Mouse (Mus musculus) forebrain, postnatal 0 days (tissue): ENCODE data around the gene Atp5j. TPM values are rescaled to one million over a fixed set of nuclear protein-coding genes. Genes with fewer than 3 reads are reported as not detected.

Experiments used
- ATAC-seq: fragments of 200-750 bp; cut with Nextera tagmentation; 2 replicates; pipeline ENCODE4 v1.8.0; 2017; ENCODE audit warnings: mild to moderate bottlenecking, moderate library complexity
- DNase-seq: peaks from one replicate; pipeline ENCODE4 v3.0.0-alpha.2; 2015
- H3K27ac ChIP-seq: fragments of 300-500 bp; sonication (generic); 2 replicates; pipeline ENCODE4 v1.5.1; 2014; ENCODE audit warnings: low read depth, mild to moderate bottlenecking, antibody characterized with exemption, low read length, moderate library complexity, mixed read lengths
- H3K27me3 ChIP-seq: fragments of 300-500 bp; sonication (generic); 2 replicates; pipeline ENCODE4 v1.6.1; 2014; ENCODE audit warnings: mild to moderate bottlenecking, low read length, mixed read lengths; ENCODE audit not compliant: insufficient read depth
- H3K36me3 ChIP-seq: fragments of 300-500 bp; sonication (generic); 2 replicates; pipeline ENCODE4 v1.6.1; 2014; ENCODE audit warnings: mild to moderate bottlenecking, moderate library complexity; ENCODE audit not compliant: insufficient read depth
- H3K4me1 ChIP-seq: fragments of 300-500 bp; sonication (generic); 2 replicates; pipeline ENCODE4 v1.6.1; 2014; ENCODE audit warnings: antibody characterized with exemption; ENCODE audit not compliant: insufficient read depth
- H3K4me2 ChIP-seq: fragments of 300-500 bp; sonication (generic); 2 replicates; pipeline ENCODE4 v1.6.1; 2014; ENCODE audit warnings: low read depth, mild to moderate bottlenecking, moderate library complexity
- H3K4me3 ChIP-seq: fragments of 300-500 bp; sonication (generic); 2 replicates; pipeline ENCODE4 v1.5.1; 2014; ENCODE audit warnings: low read depth, low read length, mixed read lengths
- H3K9ac ChIP-seq: fragments of 300-500 bp; sonication (generic); 2 replicates; pipeline ENCODE4 v1.6.1; 2014; ENCODE audit warnings: mild to moderate bottlenecking
- H3K9me3 ChIP-seq: fragments of 300-500 bp; sonication (generic); 2 replicates; pipeline ENCODE4 v1.6.1; 2016; ENCODE audit warnings: low read length
- CTCF ChIP-seq: sonication (generic); IDR thresholded peaks from 2 replicates; pipeline ENCODE4 v1.5.1; 2016; ENCODE audit warnings: antibody characterized with exemption, control low read depth, low read depth
- WGBS: fragments of 180-500 bp; shearing (Covaris S2); extraction: QIAGEN DNeasy Blood & Tissue Kit; methylation state at CpG from one replicate; pipeline ENCODE4 v1.1.7; 2014; 5-methylcytosine and 5-hydroxymethylcytosine counted together
- polyA plus RNA-seq: library from polyadenylated mRNA; unstranded; fragments of >200 nt; fragmentation: Nextera tagmentation; extraction: Ambion mirVana; gene quantifications from 2 replicates; pipeline ENCODE4 v1.2.1, GENCODE M21; 2015
- total RNA-seq: library from RNA; depleted of rRNA; stranded (reverse); fragments of >200 nt; gene quantifications from 2 replicates; pipeline ENCODE4 v1.2.3, GENCODE M21; 2014

Gene Atp5j
- total and polyA plus RNA-seq, 2 experiments from 2014 or later: 160 to 830 TPM

GRCm38 (mm10) chr16:84834745-84835440 is 532 bp downstream of the Atp5j start, which contains the start of gene Gabpa:
Gene Gabpa, plus strand, starts transcription at chr16:84834925.
- H3K9ac ChIP-seq: peak within 1 kb of the TSS; percentile 97
- 0 out of 2 replicates have a peak, but pooled peaks cover 21% of the 10 kb centered on the region for H3K4me1 ChIP-seq
- peak within 1 kb of the TSS; percentile 89 for H3K4me3 ChIP-seq
- peak within 1 kb of the TSS; percentile 92 for H3K27ac ChIP-seq
- peak within 1 kb of the TSS; percentile 90 for H3K4me2 ChIP-seq
- peaks cover 19% of the 10 kb centered on the region for H3K36me3 ChIP-seq
- no peaks in the 10 kb centered on the region for H3K27me3 ChIP-seq
- ATAC-seq (peak; percentile 97), DNase-seq (peak; percentile 95)
- no peaks in the 10 kb centered on the region for H3K9me3 ChIP-seq
- 2% methylated on average over 52 of the region's 52 CpGs for WGBS
- 0 out of 2 replicates have a peak, but pooled peaks have one; percentile 12 for TF ChIP-seq CTCF

DNA sequence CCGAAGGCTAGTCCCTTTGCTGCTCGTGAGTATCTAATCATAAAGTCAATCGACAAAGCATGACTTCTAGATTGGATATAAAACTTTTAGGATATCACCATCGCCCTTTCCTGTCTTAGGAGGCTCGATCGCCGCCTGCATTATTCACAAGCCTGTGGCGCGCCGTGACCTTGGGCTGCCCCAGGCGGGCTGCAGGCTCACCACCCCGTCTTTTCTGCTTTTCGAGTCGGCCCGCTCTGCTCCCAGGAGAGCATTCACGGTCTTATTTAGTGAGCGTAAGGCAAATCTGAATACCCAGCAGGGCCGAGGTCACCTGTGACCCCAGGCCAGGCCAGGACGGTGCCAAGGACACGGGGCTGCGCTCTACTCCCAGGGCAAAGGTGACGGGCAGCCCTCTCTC is 1.1 kb downstream of the Atp5j start:
- H3K27ac ChIP-seq: peak overlapping the region; percentile 92
- H3K9ac ChIP-seq: peak overlapping the region; percentile 97
- no peak for TF ChIP-seq CTCF
- H3K36me3 ChIP-seq: peaks cover 22% of the 10 kb centered on the region
- peak overlapping the region; percentile 89 for H3K4me3 ChIP-seq
- H3K4me1 ChIP-seq: 0 out of 2 replicates have a peak, but pooled peaks cover 21% of the 10 kb centered on the region
- no peaks in the 10 kb centered on the region for H3K27me3 ChIP-seq
- peak overlapping the region; percentile 90 for H3K4me2 ChIP-seq
- ATAC-seq (peak; percentile 4; the same call in 1 of the 2 replicates), DNase-seq (no peak)
- no peaks in the 10 kb centered on the region for H3K9me3 ChIP-seq
- WGBS: under 1% methylated on average over 22 of the region's 22 CpGs

DNA sequence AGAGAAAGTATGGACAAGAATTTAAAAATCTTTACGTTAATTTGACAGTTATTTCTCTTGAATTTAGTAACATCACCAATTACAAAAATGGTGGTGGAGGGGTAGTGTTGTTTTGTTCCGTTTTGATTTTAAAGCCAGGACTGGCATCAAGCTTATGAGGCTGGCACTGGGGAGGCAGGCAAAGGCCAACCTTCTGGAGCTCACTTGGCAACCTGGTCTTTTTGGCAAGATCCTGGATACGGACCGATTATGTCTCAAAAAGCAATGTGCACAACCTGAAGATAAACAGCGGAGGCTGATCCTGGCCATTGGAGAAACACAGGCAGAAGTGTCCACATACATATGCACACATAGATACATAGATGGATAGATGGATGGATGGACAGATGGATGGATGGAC is 2.7 kb downstream of the Atp5j start:
- DNase-seq: peak; percentile 42
- no peak for TF ChIP-seq CTCF
- no peaks in the 10 kb centered on the region for H3K9me3 ChIP-seq
- no peak overlapping the region for H3K4me2 ChIP-seq
- H3K4me3 ChIP-seq: no peak overlapping the region
- no peaks in the 10 kb centered on the region for H3K27me3 ChIP-seq
- peaks cover 37% of the 10 kb centered on the region for H3K36me3 ChIP-seq
- no peak for ATAC-seq
- no peak overlapping the region for H3K9ac ChIP-seq
- no peak overlapping the region for H3K27ac ChIP-seq
- 0 out of 2 replicates have a peak, but pooled peaks cover 21% of the 10 kb centered on the region for H3K4me1 ChIP-seq
- WGBS: 70% methylated on average over 5 of the region's 5 CpGs

DNA sequence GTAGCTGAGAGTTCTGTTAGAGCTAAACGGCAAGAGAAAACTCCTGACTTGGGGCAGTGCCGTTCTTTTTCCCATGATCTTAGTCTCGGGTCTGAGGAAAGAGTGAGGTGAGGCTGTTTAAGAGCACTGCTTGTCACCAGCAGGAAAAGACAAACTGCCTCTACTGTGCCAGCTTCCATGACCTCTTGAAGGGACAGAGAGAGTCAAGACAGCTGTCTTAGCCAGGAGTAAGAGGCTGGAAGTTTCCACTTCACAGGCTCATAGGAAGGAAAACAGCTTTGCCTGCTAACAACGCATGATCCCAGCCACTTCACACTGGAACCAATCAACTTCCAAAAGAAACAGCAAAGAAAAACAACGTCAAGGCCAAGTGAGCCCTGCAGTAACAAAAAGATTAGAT is 3.7 kb downstream of the Atp5j start:
- TF ChIP-seq CTCF: no peak
- no peak for ATAC-seq
- Histone ChIP-seq H3K27me3 (no peaks in the 10 kb centered on the region), H3K4me3 (no peak overlapping the region), H3K9ac (no peak overlapping the region), H3K4me1 (0 out of 2 replicates have a peak, but pooled peaks cover 20% of the 10 kb centered on the region), H3K4me2 (no peak overlapping the region), H3K27ac (no peak overlapping the region), H3K9me3 (no peaks in the 10 kb centered on the region), H3K36me3 (peaks cover 46% of the 10 kb centered on the region)
- WGBS: 87% methylated on average over 5 of the region's 5 CpGs
- DNase-seq: no peak

DNA sequence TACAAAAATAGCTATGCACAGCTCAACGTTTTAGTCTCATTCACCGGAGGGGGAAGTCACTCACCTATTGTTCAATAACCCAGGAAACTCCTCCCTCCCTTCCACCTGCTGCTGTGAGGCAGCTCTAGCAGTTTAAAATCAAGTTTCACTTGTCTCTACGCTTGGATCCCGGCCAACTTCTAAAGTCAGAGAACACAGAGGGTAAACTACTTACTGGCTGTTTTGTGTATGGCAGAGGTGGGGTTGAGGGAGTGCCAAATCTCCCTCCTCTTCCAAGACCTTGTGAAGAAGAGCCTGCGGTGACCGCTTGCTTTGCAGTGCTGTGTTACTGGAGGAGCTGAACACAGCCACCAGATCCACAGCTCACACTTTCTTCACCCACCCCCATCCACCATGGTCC is 10.4 kb downstream of the Atp5j start:
- Histone ChIP-seq H3K9ac (no peak overlapping the region), H3K4me2 (no peak overlapping the region), H3K4me1 (no peaks in the 10 kb centered on the region), H3K36me3 (peaks cover 59% of the 10 kb centered on the region), H3K27me3 (no peaks in the 10 kb centered on the region), H3K27ac (no peak overlapping the region), H3K4me3 (no peak overlapping the region), H3K9me3 (no peaks in the 10 kb centered on the region)
- ATAC-seq (no peak), DNase-seq (no peak)
- TF ChIP-seq CTCF: no peak
- WGBS: 40% methylated on average over 6 of the region's 6 CpGs

GRCm38 (mm10) chr16:84817423-84817822 is 18.0 kb downstream of the Atp5j start:
- peaks cover 14% of the 10 kb centered on the region for H3K36me3 ChIP-seq
- H3K4me3 ChIP-seq: no peak overlapping the region
- no peak overlapping the region for H3K9ac ChIP-seq
- H3K27ac ChIP-seq: no peak overlapping the region
- peak; percentile 74 for TF ChIP-seq CTCF
- ATAC-seq: peak; percentile 68
- 32% methylated on average over 7 of the region's 7 CpGs for WGBS
- no peak overlapping the region for H3K4me2 ChIP-seq
- H3K9me3 ChIP-seq: no peaks in the 10 kb centered on the region
- peak; percentile 47 for DNase-seq
- H3K27me3 ChIP-seq: no peaks in the 10 kb centered on the region
- H3K4me1 ChIP-seq: no peaks in the 10 kb centered on the region

DNA sequence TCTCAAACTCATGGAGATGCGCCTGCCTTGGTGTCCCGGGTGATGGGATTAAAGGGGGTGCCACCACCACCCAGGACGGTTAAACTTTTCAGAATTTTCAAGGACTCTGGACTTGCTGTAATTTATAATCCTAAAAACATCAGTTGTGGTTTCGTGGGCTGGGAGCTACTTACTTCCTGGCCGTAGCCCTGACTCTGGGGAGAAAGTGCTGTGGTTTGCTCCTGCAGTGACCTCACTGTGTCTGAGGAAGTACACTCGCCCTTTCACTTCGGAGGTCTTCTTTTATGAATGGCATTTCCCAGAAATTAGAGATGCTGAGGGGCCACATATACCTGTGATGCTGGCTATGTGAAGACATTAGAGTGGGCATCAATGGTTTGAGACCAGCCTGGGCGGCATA is 20.9 kb downstream of the Atp5j start:
- Histone ChIP-seq H3K4me2 (no peak overlapping the region), H3K4me1 (no peaks in the 10 kb centered on the region), H3K27me3 (no peaks in the 10 kb centered on the region), H3K27ac (no peak overlapping the region), H3K4me3 (no peak overlapping the region), H3K9ac (no peak overlapping the region), H3K9me3 (no peaks in the 10 kb centered on the region), H3K36me3 (no peaks in the 10 kb centered on the region)
- 94% methylated on average over 8 of the region's 8 CpGs for WGBS
- TF ChIP-seq CTCF: no peak
- DNase-seq: no peak
- ATAC-seq: no peak
